Comparison of ENCODE assay signal across 8 mouse cellular contexts in the genomic region with DNA sequence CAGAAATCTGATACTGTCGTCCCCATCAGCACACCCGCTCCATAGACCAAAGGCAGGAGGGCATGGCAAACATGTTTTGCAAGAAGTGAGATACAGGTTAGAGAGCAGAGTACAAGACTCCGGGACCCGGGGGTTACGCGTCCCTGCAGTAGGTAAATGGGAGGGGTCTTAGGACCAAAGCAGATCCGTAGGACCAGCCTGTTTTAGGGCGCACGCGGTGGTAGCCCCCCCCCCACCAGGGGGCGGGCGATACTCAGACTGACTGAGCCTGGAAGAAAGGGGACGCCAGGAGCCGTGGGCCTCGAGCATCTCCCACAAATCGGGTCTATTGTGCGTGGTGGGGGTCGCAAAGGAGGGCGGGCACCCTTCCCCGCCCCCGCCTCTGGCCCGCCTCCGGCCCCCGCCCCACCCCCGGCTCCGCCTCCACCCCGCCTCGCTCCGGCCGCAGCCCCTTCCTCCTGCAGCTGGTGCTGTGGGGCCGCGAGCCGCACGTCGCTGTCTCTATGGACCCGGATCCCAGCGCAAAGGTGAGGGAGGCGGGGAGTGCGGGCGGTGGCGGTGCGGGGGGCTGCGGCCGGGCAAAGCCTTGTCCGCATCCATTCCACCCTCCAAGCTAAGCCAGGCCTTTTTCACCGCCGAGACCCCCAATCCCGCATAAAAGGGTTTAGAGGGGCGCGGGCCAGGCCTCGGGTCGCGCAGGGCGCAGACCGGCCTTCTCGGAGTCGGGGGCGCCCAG. TPM values are rescaled to one million over a fixed set of nuclear protein-coding genes. Genes with fewer than 3 reads are reported as not detected.
DNase-seq lines count a peak whose midpoint lies in the region; ATAC-seq and TF ChIP-seq lines count a peak whose summit lies in the region.

Gene Sema4g, plus strand, starts transcription at position 271 of the 736 bp plus-strand sequence.

- no peaks in the 10 kb centered on the region for H3K9me3 ChIP-seq in hindbrain, postnatal 0 days (ENCODE audit: low read length)
- H3K9me3 ChIP-seq in limb, embryonic 11.5 days (ENCODE audit: control insufficient read depth, low read length), result no peaks in the 10 kb centered on the region

- no peak within 1 kb of the TSS for H3K27ac ChIP-seq in embryonic fibroblast, embryonic 13.5 days (ENCODE audit: insufficient read depth, low read length)
- peak within 1 kb of the TSS; percentile 82 for H3K27ac ChIP-seq in hindbrain, postnatal 0 days
- H3K27ac ChIP-seq in limb, embryonic 11.5 days (replicated peaks; ENCODE audit: low read depth, low read length), result peak within 1 kb of the TSS; percentile 21; the same call in 1 of the 2 replicates

- peak; percentile 78 for ATAC-seq in hindbrain, postnatal 0 days
- peak; percentile 72 for ATAC-seq in limb, embryonic 11.5 days (ENCODE audit: insufficient number of reproducible peaks, low FRiP score, low TSS enrichment, low read depth)
- no peak for ATAC-seq in monocyte, adult 5-6 weeks (replicated peaks; ENCODE audit: insufficient number of reproducible peaks, low FRiP score, low TSS enrichment, poor library complexity, severe bottlenecking)

- H3K4me2 ChIP-seq in hindbrain, postnatal 0 days (ENCODE audit: low read depth, low read length), result peak within 1 kb of the TSS; percentile 93
- peak within 1 kb of the TSS; percentile 96 for H3K4me2 ChIP-seq in limb, embryonic 11.5 days (ENCODE audit: low read depth, severe bottlenecking)

- peak; percentile 32; the same call in 1 of the 2 replicates for TF ChIP-seq POLR2A in embryonic fibroblast, embryonic 13.5 days (IDR thresholded peaks at IDR 0.05; ENCODE audit: low read depth, low read length)

- peak; percentile 48 for DNase-seq in kidney, adult 18-20 months
- DNase-seq in kidney, adult 8-10 months, result no peak
- DNase-seq in adrenal gland, postnatal 10 days, result peak; percentile 62
- DNase-seq in hindbrain, postnatal 0 days (ENCODE audit: low spot score), result peak; percentile 79
- DNase-seq in limb, embryonic 11.5 days (ENCODE audit: low spot score), result peak; percentile 79
- DNase-seq in naive thymus-derived CD4-positive, alpha-beta T cell, adult 2 months (ENCODE audit: low read depth), result peak; percentile 56

- peak within 1 kb of the TSS; percentile 54 for H3K4me3 ChIP-seq in embryonic fibroblast, embryonic 13.5 days (ENCODE audit: insufficient read depth, low read length)
- peak within 1 kb of the TSS; percentile 84 for H3K4me3 ChIP-seq in hindbrain, postnatal 0 days (ENCODE audit: low read length)
- peak within 1 kb of the TSS; percentile 75 for H3K4me3 ChIP-seq in limb, embryonic 11.5 days (ENCODE audit: low read depth, low read length)

- H3K4me1 ChIP-seq in embryonic fibroblast, embryonic 13.5 days (ENCODE audit: control insufficient read depth, insufficient read depth, low read length), result 0 out of 2 replicates have a peak, but pooled peaks cover 4% of the 10 kb centered on the region
- H3K4me1 ChIP-seq in hindbrain, postnatal 0 days (ENCODE audit: insufficient read depth, low read length), result 0 out of 2 replicates have a peak, but pooled peaks cover 2% of the 10 kb centered on the region
- peaks cover 15% of the 10 kb centered on the region for H3K4me1 ChIP-seq in limb, embryonic 11.5 days (ENCODE audit: control insufficient read depth, insufficient read depth, low read length)

- TF ChIP-seq CTCF in embryonic fibroblast, embryonic 13.5 days (IDR thresholded peaks at IDR 0.05; ENCODE audit: borderline replicate concordance, insufficient read depth, low read length), result no peak
- peak; percentile 56 for TF ChIP-seq CTCF in hindbrain, postnatal 0 days (IDR thresholded peaks at IDR 0.05; ENCODE audit: low read depth)

- under 1% methylated on average over 39 of the region's 58 CpGs for WGBS in hindbrain, postnatal 0 days
- WGBS in limb, embryonic 11.5 days, result under 1% methylated on average over 44 of the region's 58 CpGs

- H3K27me3 ChIP-seq in hindbrain, postnatal 0 days (ENCODE audit: insufficient read depth, low read length), result no peaks in the 10 kb centered on the region
- no peaks in the 10 kb centered on the region for H3K27me3 ChIP-seq in limb, embryonic 11.5 days (ENCODE audit: control insufficient read depth, insufficient read depth, low read length)

- H3K9ac ChIP-seq in hindbrain, postnatal 0 days (replicated peaks; ENCODE audit: low read length), result peak within 1 kb of the TSS; percentile 94
- peak within 1 kb of the TSS; percentile 75 for H3K9ac ChIP-seq in limb, embryonic 11.5 days (ENCODE audit: low read length)

- H3K36me3 ChIP-seq in hindbrain, postnatal 0 days (ENCODE audit: insufficient read depth, low read length), result no peaks in the 10 kb centered on the region
- no peaks in the 10 kb centered on the region for H3K36me3 ChIP-seq in limb, embryonic 11.5 days (ENCODE audit: control insufficient read depth, insufficient read depth, low read length)

RNA-seq across cellular contexts. Expression of gene Sema4g, which starts in this region (rescaled TPM):
- total RNA-seq in adrenal gland, postnatal 10 days (2021), result 10 to 100 TPM; 18.3 to 26.3 TPM
- 3.4 and 4.9 TPM in 2 replicates for polyA plus RNA-seq in embryonic fibroblast, embryonic 13.5 days (2011; ENCODE audit: insufficient read length, low read depth, missing spikeins)
- 66.9 and 81.0 TPM in 2 replicates for total RNA-seq in hindbrain, postnatal 0 days (2014; rRNA removed)
- polyA plus RNA-seq in hindbrain, postnatal 0 days (2015; fragmentation: Nextera tagmentation; extraction: Ambion mirVana), result 14.2 and 15.7 TPM in 2 replicates
- 5.3 and 5.9 TPM in 2 replicates for polyA plus RNA-seq in limb, embryonic 11.5 days (2014; fragmentation: Nextera tagmentation; extraction: Ambion mirVana)
- total RNA-seq in monocyte, adult 5-6 weeks (2017), result 0.29 to 0.39 TPM in 2 of 3 replicates, not detected in the other

Comparison
In these comparisons a context has a peak if more than half of its experiments do, and no peak if none do; other contexts are left out.
1. RNA of gene Sema4g (total RNA-seq): 66.9 to 81.0 TPM in hindbrain, postnatal 0 days and 18.3 to 26.3 TPM in adrenal gland, postnatal 10 days; 0.29 to 0.39 TPM in monocyte, adult 5-6 weeks; every median in the first group is over 10 times any median in the second.
2. DNase-seq: peak in kidney, adult 18-20 months (single experiment), adrenal gland, postnatal 10 days (single experiment), hindbrain, postnatal 0 days (single experiment), limb, embryonic 11.5 days (single experiment) and naive thymus-derived CD4-positive, alpha-beta T cell, adult 2 months (single experiment); none in kidney, adult 8-10 months (0 of 2).
3. Peak in every context shown above with its lines, with median percentiles within 50 percentile points of each other: H3K4me3 ChIP-seq.